Mouse (Mus musculus): ENCODE measurements around the gene Ghdc. TPM values are rescaled to one million over a fixed set of nuclear protein-coding genes. Genes with fewer than 3 reads are reported as not detected.

The Ghdc gene
- polyA plus RNA-seq, 1 experiment from 2014 or later, result 8.4 TPM

DNA sequence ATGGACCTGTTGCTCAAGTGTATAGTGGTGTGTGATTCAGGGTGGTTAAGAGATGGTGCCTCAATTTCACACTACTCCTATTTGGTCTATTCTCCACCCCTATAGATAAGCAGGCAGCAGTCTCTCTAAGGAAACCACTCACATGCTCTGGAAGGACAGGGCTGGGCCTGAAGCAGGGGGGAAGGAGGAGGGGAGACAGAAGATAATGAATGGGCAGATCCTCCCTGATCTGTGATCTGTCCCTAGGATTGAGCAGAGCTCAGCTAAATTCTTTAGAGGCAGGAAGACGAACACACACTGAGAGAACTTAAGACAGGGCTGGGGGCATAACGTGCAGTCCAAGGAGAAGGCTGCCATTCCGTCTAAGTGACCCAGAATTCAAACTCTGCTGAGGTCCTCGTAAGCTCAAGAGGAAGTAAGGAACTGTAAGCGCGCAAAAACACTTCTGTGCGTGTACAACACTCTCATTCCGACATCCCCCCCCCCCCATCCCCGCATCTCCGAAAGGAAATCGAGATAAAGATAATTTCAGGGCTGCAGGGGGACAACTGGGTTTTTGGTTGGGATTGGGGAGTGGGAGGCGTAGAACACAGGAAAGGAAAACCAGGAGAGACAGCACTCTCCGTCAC is 33.5 kb downstream of the Ghdc start:
- peak overlapping the region; percentile 89 for H3K4me2 ChIP-seq
- H3K4me3 ChIP-seq, result peak overlapping the region; percentile 88
- no peaks in the 10 kb centered on the region for H3K9me3 ChIP-seq
- ATAC-seq (ENCODE audit: low FRiP score, low read depth), result no peak
- WGBS, result 4% methylated on average over 13 of the region's 13 CpGs
- H3K4me1 ChIP-seq (replicated peaks), result peaks cover 24% of the 10 kb centered on the region
- H3K27ac ChIP-seq (replicated peaks), result no peak overlapping the region
- H3K9ac ChIP-seq, result peak overlapping the region; percentile 82
- H3K27me3 ChIP-seq, result no peaks in the 10 kb centered on the region
- peaks cover 18% of the 10 kb centered on the region; the same call in 1 of the 2 replicates for H3K36me3 ChIP-seq

DNA sequence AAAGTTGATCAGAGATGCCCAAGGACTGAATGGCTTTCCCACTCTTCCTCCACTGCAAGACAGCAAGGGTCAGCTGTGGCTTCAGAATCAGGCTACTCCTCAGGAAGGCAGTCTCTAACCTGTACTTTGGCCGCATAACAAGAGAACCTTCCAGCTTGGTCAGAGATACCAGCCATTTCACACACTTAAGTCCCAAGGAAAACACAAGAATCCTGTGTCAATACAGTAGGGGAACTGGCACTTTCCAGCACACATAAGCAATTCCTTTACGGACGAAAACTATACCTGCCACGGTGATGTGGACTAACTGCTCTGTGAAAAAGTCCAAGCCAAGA is 34.0 kb downstream of the Ghdc start:
- peak overlapping the region; percentile 88 for H3K4me3 ChIP-seq
- H3K36me3 ChIP-seq, result peaks cover 15% of the 10 kb centered on the region; the same call in 1 of the 2 replicates
- ATAC-seq (ENCODE audit: low FRiP score, low read depth), result no peak
- 90% methylated on average over 4 of the region's 4 CpGs for WGBS
- peak overlapping the region; percentile 89 for H3K4me2 ChIP-seq
- peak overlapping the region; percentile 82 for H3K9ac ChIP-seq
- H3K27ac ChIP-seq (replicated peaks), result no peak overlapping the region
- no peaks in the 10 kb centered on the region for H3K9me3 ChIP-seq
- peaks cover 24% of the 10 kb centered on the region for H3K4me1 ChIP-seq (replicated peaks)
- no peaks in the 10 kb centered on the region for H3K27me3 ChIP-seq

DNA sequence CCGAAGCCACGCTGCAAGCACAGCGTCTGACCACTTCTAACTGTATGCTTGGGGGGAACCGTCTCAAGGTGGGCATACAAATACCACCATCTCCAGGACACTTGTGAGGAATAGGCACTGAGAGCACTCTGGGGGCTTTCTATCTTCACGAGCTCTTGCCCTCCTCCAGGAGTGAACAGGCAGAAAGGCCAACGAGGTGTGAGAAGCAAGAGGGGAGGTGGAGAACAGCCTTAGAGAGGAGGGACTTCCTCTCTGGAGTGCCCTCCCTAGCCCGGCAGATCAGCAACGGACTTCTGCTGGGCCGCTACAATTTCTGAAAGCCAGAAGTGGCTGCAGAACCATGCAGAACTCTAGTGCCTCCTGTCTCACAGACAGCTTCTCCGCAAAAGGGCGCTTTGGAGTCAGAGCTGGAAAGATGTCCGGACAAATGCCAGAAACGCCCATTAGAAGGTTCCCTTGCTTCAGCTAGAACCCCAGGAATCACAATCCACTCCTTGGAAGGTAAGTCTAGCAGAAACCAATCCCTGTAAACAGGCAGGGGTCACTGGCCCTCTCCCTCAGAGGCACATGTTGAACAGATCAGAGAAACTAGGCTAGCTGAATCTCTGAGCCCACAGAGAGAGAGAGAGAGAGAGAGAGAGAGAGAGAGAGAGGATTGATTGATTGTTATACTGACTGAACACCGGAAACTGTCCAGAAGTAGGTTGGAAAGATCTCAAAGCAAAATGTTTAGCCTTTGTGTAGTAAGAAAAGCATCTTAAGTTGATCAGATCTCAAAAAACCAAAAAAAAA is 34.6 kb downstream of the Ghdc start:
- H3K9ac ChIP-seq, result no peak overlapping the region

DNA sequence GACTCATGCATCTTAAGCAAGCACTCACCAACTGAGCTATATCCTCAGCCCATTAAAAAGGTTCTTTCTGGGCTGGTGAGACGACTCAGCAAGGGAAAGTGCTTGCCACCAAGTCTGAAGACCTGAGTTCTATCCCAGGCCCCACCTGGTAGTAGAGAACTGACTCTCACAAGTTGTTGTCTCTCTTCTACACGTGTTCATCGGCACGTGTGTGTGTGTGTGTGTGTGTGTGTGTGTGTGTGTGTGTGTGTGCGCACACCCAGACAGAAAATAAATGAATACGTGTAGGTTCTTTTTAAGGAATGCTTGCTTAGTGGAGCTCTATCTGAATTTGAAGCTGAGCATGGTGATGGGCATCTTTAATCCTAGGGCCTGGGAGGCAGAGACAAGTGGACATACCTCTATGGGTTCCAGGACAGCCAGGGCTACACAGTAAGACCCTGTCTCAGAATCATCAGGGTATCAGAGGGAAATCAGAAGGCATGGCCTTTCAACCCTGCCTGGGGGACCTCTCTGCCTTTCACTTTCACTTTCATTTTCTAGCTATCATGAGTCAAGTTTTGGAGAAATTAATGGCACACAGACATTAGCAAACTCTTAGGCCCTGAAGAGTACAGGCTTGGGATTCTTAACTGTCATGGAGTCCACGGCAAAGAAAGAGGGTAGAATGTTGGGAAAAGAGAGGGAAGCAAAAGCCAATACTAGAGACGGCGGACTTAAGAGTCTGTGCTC is 35.5 kb downstream of the Ghdc start:
- WGBS, result 90% methylated on average over 9 of the region's 9 CpGs
- no peak for ATAC-seq (ENCODE audit: low FRiP score, low read depth)
- no peak overlapping the region for H3K4me3 ChIP-seq

More for the DNA sequence above, 34.6 kb downstream of the Ghdc start:
- no peaks in the 10 kb centered on the region for H3K27me3 ChIP-seq
- H3K4me1 ChIP-seq (replicated peaks), result peaks cover 24% of the 10 kb centered on the region
- H3K4me3 ChIP-seq, result no peak overlapping the region
- no peaks in the 10 kb centered on the region for H3K9me3 ChIP-seq
- WGBS, result 81% methylated on average over 14 of the region's 14 CpGs
- H3K27ac ChIP-seq (replicated peaks), result no peak overlapping the region
- ATAC-seq (ENCODE audit: low FRiP score, low read depth), result no peak
- peaks cover 10% of the 10 kb centered on the region; the same call in 1 of the 2 replicates for H3K36me3 ChIP-seq
- H3K4me2 ChIP-seq, result peak overlapping the region; percentile 89

DNA sequence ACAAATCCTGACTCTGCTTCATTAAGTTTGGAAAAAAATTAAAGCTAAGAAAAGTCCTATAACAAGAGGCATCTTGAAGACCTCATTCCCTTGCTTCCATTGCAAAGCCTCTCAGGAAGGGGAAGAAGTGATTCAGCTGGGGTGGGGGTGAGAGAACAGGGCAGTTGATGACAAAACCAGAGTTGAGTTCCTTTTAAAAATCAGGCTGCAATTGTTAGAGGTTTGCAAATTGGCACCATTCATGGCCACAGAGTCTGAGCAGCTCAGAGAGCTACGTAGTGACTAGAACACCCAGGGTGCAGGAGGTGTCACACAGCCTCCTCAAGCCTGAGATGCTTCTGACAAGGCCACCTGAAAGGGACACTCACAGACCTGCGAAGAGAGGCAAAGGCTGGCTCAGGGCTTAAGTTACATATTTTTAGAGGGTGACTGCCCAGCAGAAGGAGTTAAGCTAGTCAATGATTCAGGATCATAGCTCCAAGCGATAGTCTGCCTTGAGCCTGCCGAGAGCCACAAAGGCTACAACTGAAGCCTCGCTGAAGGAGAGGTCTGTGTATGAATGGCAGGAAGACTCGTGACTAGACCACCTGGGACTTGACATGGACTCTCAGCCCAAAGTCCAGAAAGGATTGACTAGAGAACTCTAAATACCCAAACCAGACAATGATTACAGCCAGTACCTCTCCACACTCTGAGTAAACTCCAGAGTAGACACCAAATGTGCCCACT is 40.1 kb downstream of the Ghdc start:
- no peak overlapping the region for H3K9ac ChIP-seq
- ATAC-seq (ENCODE audit: low FRiP score, low read depth), result no peak
- no peaks in the 10 kb centered on the region for H3K27me3 ChIP-seq
- 0 out of 2 replicates have a peak, but pooled peaks cover under 1% of the 10 kb centered on the region for H3K4me1 ChIP-seq (replicated peaks)
- H3K9me3 ChIP-seq, result no peaks in the 10 kb centered on the region
- H3K4me3 ChIP-seq, result no peak overlapping the region
- 91% methylated on average over 6 of the region's 6 CpGs for WGBS
- no peak overlapping the region for H3K4me2 ChIP-seq
- peaks cover 17% of the 10 kb centered on the region; the same call in 1 of the 2 replicates for H3K36me3 ChIP-seq
- H3K27ac ChIP-seq (replicated peaks), result no peak overlapping the region

More for the DNA sequence above, 35.5 kb downstream of the Ghdc start:
- no peaks in the 10 kb centered on the region for H3K9me3 ChIP-seq
- H3K4me2 ChIP-seq, result no peak overlapping the region
- H3K27me3 ChIP-seq, result no peaks in the 10 kb centered on the region
- H3K4me1 ChIP-seq (replicated peaks), result peaks cover 24% of the 10 kb centered on the region
- H3K27ac ChIP-seq (replicated peaks), result no peak overlapping the region
- H3K36me3 ChIP-seq, result 0 out of 2 replicates have a peak, but pooled peaks cover 7% of the 10 kb centered on the region
- H3K9ac ChIP-seq, result no peak overlapping the region

DNA sequence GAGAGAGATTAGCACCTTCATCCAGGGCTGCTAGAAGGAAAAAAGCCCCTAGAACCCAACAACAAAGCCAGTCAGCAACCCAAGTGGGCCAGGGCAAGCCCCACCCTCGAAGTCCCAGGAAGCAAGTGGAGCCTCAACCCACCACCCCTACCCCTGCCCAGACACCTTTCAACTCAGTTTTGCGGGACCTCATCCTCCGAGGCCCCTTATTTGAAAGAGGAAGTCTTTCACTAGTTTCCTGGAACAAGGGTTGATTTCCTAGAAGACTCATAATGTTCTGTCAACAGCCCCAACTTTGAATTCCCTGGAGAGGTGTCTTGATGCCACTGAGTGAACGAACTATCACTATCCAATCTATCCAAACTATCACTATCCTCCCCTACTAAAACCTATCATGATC is 40.8 kb downstream of the Ghdc start:
- 92% methylated on average over 4 of the region's 4 CpGs for WGBS
- H3K27me3 ChIP-seq, result no peaks in the 10 kb centered on the region
- no peak overlapping the region for H3K9ac ChIP-seq
- H3K4me3 ChIP-seq, result no peak overlapping the region
- H3K4me1 ChIP-seq (replicated peaks), result no peaks in the 10 kb centered on the region
- no peaks in the 10 kb centered on the region for H3K9me3 ChIP-seq
- no peak for ATAC-seq (ENCODE audit: low FRiP score, low read depth)
- H3K4me2 ChIP-seq, result no peak overlapping the region
- H3K36me3 ChIP-seq, result peaks cover 17% of the 10 kb centered on the region; the same call in 1 of the 2 replicates
- no peak overlapping the region for H3K27ac ChIP-seq (replicated peaks)

DNA sequence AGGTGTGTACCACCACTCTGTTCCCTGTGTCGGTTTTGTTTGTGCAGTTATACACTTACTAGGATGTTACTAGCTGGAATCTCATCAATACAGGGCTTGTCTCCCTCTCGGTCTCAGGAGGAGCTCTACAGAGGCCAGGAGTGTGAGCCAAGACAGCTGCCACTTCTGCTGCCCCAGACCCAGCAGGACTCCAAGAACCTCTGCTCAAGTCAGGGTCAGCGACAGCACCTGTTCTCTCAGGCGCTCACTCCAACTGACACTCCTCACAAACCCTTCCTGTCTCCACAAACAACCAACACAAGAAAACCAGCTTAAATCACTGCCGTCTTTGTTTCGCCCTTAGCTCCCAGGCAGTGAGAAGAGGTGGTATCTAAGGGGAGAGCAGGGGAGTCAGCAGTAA is 42.2 kb downstream of the Ghdc start:
- 78% methylated on average over 6 of the region's 6 CpGs for WGBS

DNA sequence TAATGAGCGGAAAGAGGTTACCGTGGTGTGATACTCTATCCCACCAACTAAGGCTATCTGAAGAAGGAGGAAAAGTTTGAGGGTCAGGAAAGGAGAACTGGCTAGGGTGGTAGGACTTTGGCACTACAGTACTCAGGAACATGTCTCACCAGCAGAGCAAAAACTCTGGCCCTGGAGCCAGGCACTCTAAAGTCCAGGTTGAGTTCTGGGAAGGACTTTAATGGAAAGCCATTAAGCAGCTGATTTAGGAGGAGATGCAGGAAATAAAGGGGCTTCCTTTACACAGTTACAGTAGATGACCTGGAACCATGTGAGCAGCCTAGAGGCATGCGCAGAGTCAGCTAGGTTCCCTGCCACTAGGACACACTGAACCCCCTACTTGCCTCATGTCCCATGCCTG is 43.6 kb downstream of the Ghdc start:
- Histone ChIP-seq H3K27ac (replicated peaks) (no peak overlapping the region), H3K9ac (no peak overlapping the region), H3K4me1 (replicated peaks) (peaks cover 3% of the 10 kb centered on the region; the same call in 1 of the 2 replicates), H3K9me3 (no peaks in the 10 kb centered on the region), H3K36me3 (peaks cover 10% of the 10 kb centered on the region; the same call in 1 of the 2 replicates), H3K27me3 (no peaks in the 10 kb centered on the region), H3K4me3 (no peak overlapping the region), H3K4me2 (no peak overlapping the region)
- no peak for ATAC-seq (ENCODE audit: low FRiP score, low read depth)
- WGBS, result 94% methylated on average over 3 of the region's 3 CpGs

More for the DNA sequence above, 42.2 kb downstream of the Ghdc start:
- Histone ChIP-seq H3K4me3 (no peak overlapping the region), H3K9ac (no peak overlapping the region), H3K27ac (replicated peaks) (no peak overlapping the region), H3K36me3 (peaks cover 17% of the 10 kb centered on the region; the same call in 1 of the 2 replicates), H3K4me2 (no peak overlapping the region), H3K27me3 (no peaks in the 10 kb centered on the region), H3K9me3 (no peaks in the 10 kb centered on the region), H3K4me1 (replicated peaks) (no peaks in the 10 kb centered on the region)
- no peak for ATAC-seq (ENCODE audit: low FRiP score, low read depth)

DNA sequence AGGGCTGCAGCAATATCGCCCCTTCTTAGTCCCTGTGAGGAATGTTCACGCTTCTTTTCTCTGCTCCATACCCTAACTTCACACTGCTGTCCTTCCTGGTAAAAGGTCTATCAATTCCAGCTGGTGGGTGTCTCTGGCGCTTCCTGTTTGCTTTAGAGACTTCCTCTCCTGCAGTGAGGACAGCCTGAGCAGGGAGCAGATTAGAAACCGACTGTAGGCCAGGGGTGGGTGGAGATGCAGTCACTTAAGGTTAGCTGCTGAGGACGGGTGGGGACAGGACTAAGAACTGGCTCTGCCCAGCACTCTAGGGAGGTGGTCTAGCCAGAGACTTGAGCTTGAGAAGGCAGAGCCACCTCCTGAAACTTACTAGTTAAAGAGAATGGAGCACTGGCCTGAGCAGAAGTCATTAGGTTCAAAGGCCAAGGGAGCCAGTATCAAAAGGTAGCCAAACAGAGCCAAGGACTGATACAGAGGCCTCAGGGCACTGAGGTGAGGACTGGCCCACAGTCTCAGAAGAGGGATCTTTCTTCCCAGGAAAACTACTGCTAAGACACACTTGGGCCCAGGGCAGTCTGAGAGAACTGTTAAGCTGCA is 45.7 kb downstream of the Ghdc start:
- Histone ChIP-seq H3K9ac (no peak overlapping the region), H3K4me1 (replicated peaks) (peaks cover 21% of the 10 kb centered on the region), H3K36me3 (peaks cover 10% of the 10 kb centered on the region; the same call in 1 of the 2 replicates), H3K27ac (replicated peaks) (no peak overlapping the region), H3K4me3 (no peak overlapping the region), H3K27me3 (no peaks in the 10 kb centered on the region), H3K9me3 (no peaks in the 10 kb centered on the region), H3K4me2 (no peak overlapping the region)
- ATAC-seq (ENCODE audit: low FRiP score, low read depth), result no peak
- WGBS, result 64% methylated on average over 5 of the region's 5 CpGs

DNA sequence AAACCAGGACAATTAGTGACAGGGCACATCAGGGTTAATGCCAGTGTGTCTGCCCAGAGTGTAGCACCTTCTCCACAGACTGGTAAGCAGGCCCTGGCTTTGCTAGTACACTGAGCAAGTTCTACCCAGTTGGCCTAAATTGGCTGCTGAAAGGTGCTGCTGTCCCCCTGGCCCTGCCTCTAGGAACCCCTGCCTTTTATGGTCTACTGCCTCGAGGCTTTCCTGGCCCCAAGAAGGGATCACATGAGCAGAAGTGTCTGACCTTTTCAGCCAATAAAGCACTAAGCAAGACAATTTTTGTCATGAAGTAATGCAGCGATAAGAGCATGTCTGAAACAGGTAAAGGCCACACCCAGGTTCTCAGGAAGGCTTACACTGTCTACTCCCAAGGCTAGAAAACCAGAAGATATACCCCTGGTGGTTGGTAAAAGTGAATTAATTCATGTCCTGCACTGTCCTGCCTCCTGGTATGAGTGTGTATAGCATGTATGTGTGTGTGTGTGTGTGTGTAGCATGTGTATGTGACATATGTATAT is 48.2 kb downstream of the Ghdc start:
- H3K9ac ChIP-seq, result no peak overlapping the region
- peak overlapping the region; percentile 47; the same call in 1 of the 2 replicates for H3K27ac ChIP-seq (replicated peaks)
- H3K36me3 ChIP-seq, result peaks cover 8% of the 10 kb centered on the region
- no peak overlapping the region for H3K4me3 ChIP-seq
- WGBS, result 76% methylated on average over 2 of the region's 2 CpGs
- H3K27me3 ChIP-seq, result no peaks in the 10 kb centered on the region
- ATAC-seq (ENCODE audit: low FRiP score, low read depth), result no peak
- no peak overlapping the region for H3K4me2 ChIP-seq
- H3K4me1 ChIP-seq (replicated peaks), result peaks cover 21% of the 10 kb centered on the region
- H3K9me3 ChIP-seq, result no peaks in the 10 kb centered on the region

Measured in hindbrain, embryonic 15.5 days (tissue).